Mouse (Mus musculus) cerebellum, adult 9-11 months (tissue): ENCODE measurements around the gene Igf1r.

Experiments used
- DNase-seq: peaks from one replicate; pipeline ENCODE4 v3.0.0; 2022

Igf1r gene

GRCm38 (mm10) chr7:68087496-68087895 lies 134.9 kb downstream of the Igf1r start:
- no peak for DNase-seq

GRCm38 (mm10) chr7:68088825-68089224 lies 136.2 kb downstream of the Igf1r start:
- DNase-seq: no peak

- DNase-seq: no peak
Observed at GRCm38 (mm10) chr7:68089725-68090124, 137.1 kb downstream of the Igf1r start.

- no peak for DNase-seq
Observed at GRCm38 (mm10) chr7:68090576-68090975, 137.9 kb downstream of the Igf1r start.

- no peak for DNase-seq
Observed at GRCm38 (mm10) chr7:68092304-68092978, 139.8 kb downstream of the Igf1r start.

- DNase-seq: no peak
Observed at GRCm38 (mm10) chr7:68093817-68094216, 141.2 kb downstream of the Igf1r start.

- no peak for DNase-seq
Observed at GRCm38 (mm10) chr7:68095574-68095973, 142.9 kb downstream of the Igf1r start.

GRCm38 (mm10) chr7:68096411-68096810 lies 143.8 kb downstream of the Igf1r start:
- DNase-seq: no peak

- no peak for DNase-seq
Observed at GRCm38 (mm10) chr7:68097081-68097836, 144.6 kb downstream of the Igf1r start.

- no peak for DNase-seq
Observed at GRCm38 (mm10) chr7:68098098-68098497, 145.5 kb downstream of the Igf1r start.

GRCm38 (mm10) chr7:68100388-68100787 lies 147.8 kb downstream of the Igf1r start:
- no peak for DNase-seq

- peak; percentile 27 for DNase-seq
Observed at GRCm38 (mm10) chr7:68102456-68103177, 150.0 kb downstream of the Igf1r start.

- no peak for DNase-seq
Observed at GRCm38 (mm10) chr7:68103178-68103530, 150.5 kb downstream of the Igf1r start.

- no peak for DNase-seq
Observed at GRCm38 (mm10) chr7:68111532-68111931, 158.9 kb downstream of the Igf1r start.

GRCm38 (mm10) chr7:68112582-68112981 lies 160.0 kb downstream of the Igf1r start:
- DNase-seq: no peak

- DNase-seq: no peak
Observed at GRCm38 (mm10) chr7:68114364-68114763, 161.7 kb downstream of the Igf1r start.

- no peak for DNase-seq
Observed at GRCm38 (mm10) chr7:68114983-68115715, 162.5 kb downstream of the Igf1r start.

- no peak for DNase-seq
Observed at GRCm38 (mm10) chr7:68117567-68117966, 164.9 kb downstream of the Igf1r start.

- DNase-seq: no peak
Observed at GRCm38 (mm10) chr7:68117981-68118380, 165.4 kb downstream of the Igf1r start.

GRCm38 (mm10) chr7:68119605-68120004 lies 167.0 kb downstream of the Igf1r start:
- DNase-seq: no peak

GRCm38 (mm10) chr7:68122418-68122817 lies 169.8 kb downstream of the Igf1r start:
- DNase-seq: no peak

GRCm38 (mm10) chr7:68125347-68125746 lies 172.7 kb downstream of the Igf1r start:
- no peak for DNase-seq

GRCm38 (mm10) chr7:68127799-68128261 lies 175.2 kb downstream of the Igf1r start:
- peak; percentile 65 for DNase-seq
